Mouse (Mus musculus) lung, adult 2 months (tissue): Measurements from ENCODE around the gene Gga3. TPM values are rescaled to one million over a fixed set of nuclear protein-coding genes. Genes with fewer than 3 reads are reported as not detected.

Experiments
- DNase-seq: peaks from one replicate; pipeline ENCODE4 v3.0.0; 2022
- H3K4me1 ChIP-seq: fragments of 200-500 bp; 2 replicates; pipeline ENCODE4 v1.6.1; 2011; ENCODE audit warnings: low read length; ENCODE audit not compliant: control insufficient read depth, insufficient read depth
- H3K4me3 ChIP-seq: fragments of 200-500 bp; replicated peaks from 2 replicates; pipeline ENCODE3; 2011; ENCODE audit warnings: low read depth, mild to moderate bottlenecking, control low read depth, low read length; ENCODE audit errors: extremely low read depth
- CTCF ChIP-seq: fragments of 200-500 bp; IDR thresholded peaks from 2 replicates; pipeline ENCODE4 v1.5.1; 2011; ENCODE audit warnings: mild to moderate bottlenecking, low read length, control low read depth; ENCODE audit not compliant: insufficient read depth
- POLR2A ChIP-seq: fragments of 200-500 bp; IDR thresholded peaks from 2 replicates; pipeline ENCODE4 v1.6.1; 2011; ENCODE audit warnings: low read depth, mild to moderate bottlenecking, control low read depth, low read length, borderline replicate concordance; ENCODE audit errors: extremely low read depth
- WGBS: fragments of 180-500 bp; shearing (Covaris S2); methylation state at CpG from one replicate; pipeline ENCODE4 v1.1.7; 2018; 5-methylcytosine and 5-hydroxymethylcytosine counted together
- polyA plus RNA-seq: library from polyadenylated mRNA; depleted of rRNA; stranded (reverse); fragments of >200 nt; gene quantifications from 2 replicates; pipeline ENCODE4 v1.2.3, GENCODE M21; 2012

The Gga3 gene
- polyA plus RNA-seq, 1 experiment: 40.4 TPM

- TF ChIP-seq POLR2A (no peak), CTCF (no peak)
- Histone ChIP-seq H3K4me3 (no peak overlapping the region), H3K4me1 (0 out of 2 replicates have a peak, but pooled peaks cover 3% of the 10 kb centered on the region)
- 79% methylated on average over 10 of the region's 10 CpGs for WGBS
- no peak for DNase-seq
Measured at GRCm38 (mm10) chr11:115584376-115585073, 19.3 kb downstream of the Gga3 start.

- TF ChIP-seq POLR2A: no peak
- no peak for TF ChIP-seq CTCF
- H3K4me1 ChIP-seq: 0 out of 2 replicates have a peak, but pooled peaks cover 3% of the 10 kb centered on the region
- 76% methylated on average over 10 of the region's 10 CpGs for WGBS
- no peak for DNase-seq
- H3K4me3 ChIP-seq: no peak overlapping the region
Measured at GRCm38 (mm10) chr11:115582913-115583606, 20.8 kb downstream of the Gga3 start.

GRCm38 (mm10) chr11:115579080-115579479, 24.8 kb downstream of the Gga3 start:
- no peaks in the 10 kb centered on the region for H3K4me1 ChIP-seq
- H3K4me3 ChIP-seq: no peak overlapping the region
- TF ChIP-seq CTCF (no peak), POLR2A (no peak)
- DNase-seq: no peak

- H3K4me3 ChIP-seq: no peak overlapping the region
- TF ChIP-seq CTCF (no peak), POLR2A (no peak)
- DNase-seq: no peak
- H3K4me1 ChIP-seq: peaks cover 3% of the 10 kb centered on the region
- WGBS: 7% methylated on average over 7 of the region's 7 CpGs
Measured at GRCm38 (mm10) chr11:115564961-115565360, 38.9 kb downstream of the Gga3 start.

GRCm38 (mm10) chr11:115564064-115564809, 39.6 kb downstream of the Gga3 start, which contains the start of gene Nup85:
Gene Nup85 (plus strand): TSS chr11:115564434.
- under 1% methylated on average over 42 of the region's 42 CpGs for WGBS
- peaks cover 3% of the 10 kb centered on the region for H3K4me1 ChIP-seq
- peak within 1 kb of the TSS; percentile 82 for H3K4me3 ChIP-seq
- TF ChIP-seq CTCF (no peak), POLR2A (peak; percentile 57; the same call in 1 of the 2 replicates)
- peak; percentile 88 for DNase-seq

GRCm38 (mm10) chr11:115563406-115563805, 40.4 kb downstream of the Gga3 start:
- DNase-seq: no peak
- no peak for TF ChIP-seq POLR2A
- TF ChIP-seq CTCF: no peak
- Histone ChIP-seq H3K4me3 (peak overlapping the region; percentile 82), H3K4me1 (peaks cover 3% of the 10 kb centered on the region)
- 36% methylated on average over 4 of the region's 4 CpGs for WGBS

GRCm38 (mm10) chr11:115555717-115556116, 48.1 kb downstream of the Gga3 start:
- Histone ChIP-seq H3K4me3 (no peak overlapping the region), H3K4me1 (no peaks in the 10 kb centered on the region)
- TF ChIP-seq POLR2A (no peak), CTCF (no peak)
- WGBS: 72% methylated on average over 17 of the region's 17 CpGs
- no peak for DNase-seq

GRCm38 (mm10) chr11:115552783-115553182, 51.1 kb downstream of the Gga3 start:
- TF ChIP-seq CTCF (0 out of 2 replicates have a peak, but pooled peaks have one; percentile 7), POLR2A (no peak)
- no peak for DNase-seq
- H3K4me1 ChIP-seq: no peaks in the 10 kb centered on the region
- 57% methylated on average over 4 of the region's 4 CpGs for WGBS
- no peak overlapping the region for H3K4me3 ChIP-seq

- DNase-seq: no peak
- TF ChIP-seq CTCF (no peak), POLR2A (no peak)
- Histone ChIP-seq H3K4me1 (no peaks in the 10 kb centered on the region), H3K4me3 (no peak overlapping the region)
- WGBS: 46% methylated on average over 4 of the region's 4 CpGs
Measured at GRCm38 (mm10) chr11:115543571-115543970, 60.3 kb downstream of the Gga3 start.

- WGBS: 54% methylated on average over 2 of the region's 2 CpGs
- Histone ChIP-seq H3K4me1 (peaks cover 3% of the 10 kb centered on the region), H3K4me3 (no peak overlapping the region)
- DNase-seq: no peak
- TF ChIP-seq CTCF (no peak), POLR2A (no peak)
Measured at GRCm38 (mm10) chr11:115538045-115538444, 65.8 kb downstream of the Gga3 start.
